Mouse (Mus musculus): Measurements from ENCODE around the gene Fndc11. TPM values are rescaled to one million over a fixed set of nuclear protein-coding genes. Genes with fewer than 3 reads are reported as not detected.
"Not testable (repeated sequence)": the region's sequence is repeated elsewhere in the genome, so short reads cannot be mapped to it uniquely, and the experiment has no call there.

Fndc11 gene
- not detected in 2 replicates for total RNA-seq (2014; fragmentation: Nextera tagmentation)
- not detected in 2 replicates for total RNA-seq (2017)

DNA sequence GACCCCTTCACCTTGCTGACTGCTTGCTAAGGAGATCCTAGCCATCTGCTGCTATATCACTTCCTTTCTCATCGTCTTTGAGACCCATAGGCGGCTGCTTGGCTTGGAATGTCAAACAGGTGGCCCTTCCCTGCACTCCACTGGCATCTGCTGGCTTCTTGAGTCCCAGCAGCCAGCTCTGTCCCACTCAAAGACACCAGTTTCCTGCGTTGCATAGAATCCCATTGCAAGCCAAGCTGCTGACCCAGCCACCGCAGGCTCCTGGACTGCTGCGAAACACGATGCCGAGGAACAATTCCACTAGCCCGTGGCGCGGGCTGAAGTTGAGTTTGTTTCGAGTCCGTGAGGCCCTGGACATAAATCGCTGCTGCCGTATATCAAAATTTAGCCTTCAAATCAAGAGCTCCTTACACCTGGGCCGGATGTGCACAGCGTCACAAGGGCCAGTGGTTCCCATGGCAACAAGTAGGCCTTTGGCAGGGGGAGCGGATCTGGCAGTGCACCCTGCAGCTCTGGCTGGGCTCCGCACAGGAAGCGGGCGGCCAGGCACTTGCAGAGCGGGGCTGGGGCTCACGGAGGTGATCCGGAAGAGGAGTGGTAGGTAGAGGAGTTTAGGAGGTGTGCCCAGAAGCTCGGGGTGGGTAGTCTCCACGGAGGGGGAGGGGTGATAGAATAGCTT lies at the start of gene Fndc11:
Fndc11 (plus strand) TSS at position 476 of the 679 bp plus-strand sequence.
- ATAC-seq (replicated peaks; ENCODE audit: poor library complexity, severe bottlenecking), result peak; percentile 95

DNA sequence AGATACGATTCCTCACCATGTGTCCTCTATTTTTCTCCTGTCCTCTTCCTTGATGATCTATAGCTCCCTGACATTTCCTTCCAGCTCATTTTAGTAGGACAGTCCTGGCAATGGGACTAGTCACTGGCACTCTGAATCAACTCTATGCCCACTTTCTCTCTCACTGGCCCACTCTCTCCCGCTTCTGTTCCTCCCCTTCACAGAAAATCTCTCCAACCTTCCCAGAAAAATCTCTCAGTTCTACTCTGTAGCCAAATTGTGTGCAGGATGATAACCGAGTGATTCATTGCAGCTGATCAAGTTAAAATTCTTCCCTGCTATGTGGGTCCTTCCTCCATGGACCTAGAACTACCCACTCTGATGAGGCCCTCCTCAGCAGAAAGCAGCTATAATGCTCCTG lies 45.2 kb upstream of the Fndc11 start:
- no peak for ATAC-seq (replicated peaks; ENCODE audit: poor library complexity, severe bottlenecking)

DNA sequence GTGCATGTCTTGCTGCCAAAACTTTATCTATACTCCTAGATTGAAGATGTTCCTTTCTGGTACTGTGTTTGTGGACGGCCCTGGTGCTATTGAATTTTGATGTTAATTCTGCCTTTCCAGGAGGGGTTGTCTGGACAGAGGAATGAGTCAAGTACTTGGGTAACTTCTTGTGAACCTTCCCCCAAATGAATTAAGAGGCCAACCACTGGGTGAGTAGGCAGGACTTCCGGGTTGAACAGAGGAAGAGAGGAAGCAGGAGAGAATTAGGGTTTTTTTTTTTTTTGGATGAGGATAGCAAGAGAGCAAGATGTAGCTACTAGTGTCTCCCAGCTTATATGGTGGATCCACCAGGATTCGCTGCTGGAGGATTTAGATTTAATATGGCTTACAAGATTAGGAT lies 41.8 kb upstream of the Fndc11 start:
- ATAC-seq (replicated peaks; ENCODE audit: poor library complexity, severe bottlenecking), result no peak

DNA sequence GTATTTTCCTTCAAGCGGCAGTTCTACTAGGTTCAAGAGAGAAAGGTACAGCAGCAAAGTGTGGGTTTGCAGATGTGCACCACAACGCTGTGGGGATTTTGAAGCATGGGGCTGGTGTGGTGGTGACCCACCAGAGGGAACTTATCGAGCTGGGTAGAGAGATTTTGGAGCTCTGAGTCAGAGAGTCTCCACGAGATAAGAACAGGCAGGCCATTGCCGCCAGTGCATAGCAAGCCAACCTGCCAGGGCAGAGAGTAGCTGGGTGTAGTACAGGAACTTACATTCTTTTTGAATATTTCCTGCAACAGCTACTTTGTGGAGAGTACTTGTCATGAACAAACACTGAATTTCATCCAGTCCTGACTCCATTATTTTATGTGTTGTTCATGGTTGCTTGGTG lies 41.3 kb upstream of the Fndc11 start:
- no peak for ATAC-seq (replicated peaks; ENCODE audit: poor library complexity, severe bottlenecking)

DNA sequence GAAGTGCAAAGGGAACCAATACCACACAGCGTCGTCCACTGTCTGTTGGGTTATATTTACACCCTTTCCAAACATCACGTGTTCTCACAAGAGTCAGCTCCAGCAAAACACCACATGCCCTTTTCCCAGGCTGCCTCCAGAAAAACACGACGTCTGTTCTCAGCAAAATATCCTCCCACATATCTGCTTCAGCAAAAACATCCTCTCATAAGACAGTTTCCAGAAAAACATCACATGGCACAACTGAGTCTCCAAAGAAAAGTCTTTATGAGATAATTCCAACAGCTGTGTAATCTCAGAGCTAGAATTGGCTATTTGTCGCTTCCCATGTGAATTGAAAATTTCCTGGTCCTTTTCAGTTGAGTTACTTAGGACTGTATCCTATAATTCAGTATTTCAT lies 38.9 kb upstream of the Fndc11 start:
- no peak for ATAC-seq (replicated peaks; ENCODE audit: poor library complexity, severe bottlenecking)

DNA sequence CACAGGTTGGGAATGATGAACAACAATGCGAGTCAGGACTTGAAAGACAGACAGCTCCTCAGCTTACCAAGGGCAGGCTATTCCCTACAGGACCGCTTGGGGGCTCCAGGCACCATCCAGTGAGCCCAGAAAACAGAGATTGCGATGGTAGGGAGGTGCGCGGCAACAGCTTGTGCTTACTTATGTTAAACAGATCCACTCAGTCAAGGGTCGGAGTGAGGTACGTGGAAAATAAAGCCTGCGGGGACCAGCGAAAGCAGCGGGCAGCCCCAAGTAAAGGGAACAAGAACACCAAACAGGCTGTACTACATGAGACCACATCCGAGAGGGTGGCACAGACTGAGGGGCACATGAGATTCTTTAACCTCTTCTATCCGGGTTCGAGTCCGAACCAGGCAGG lies 33.2 kb upstream of the Fndc11 start:
- ATAC-seq (replicated peaks; ENCODE audit: poor library complexity, severe bottlenecking), result peak; percentile 75

DNA sequence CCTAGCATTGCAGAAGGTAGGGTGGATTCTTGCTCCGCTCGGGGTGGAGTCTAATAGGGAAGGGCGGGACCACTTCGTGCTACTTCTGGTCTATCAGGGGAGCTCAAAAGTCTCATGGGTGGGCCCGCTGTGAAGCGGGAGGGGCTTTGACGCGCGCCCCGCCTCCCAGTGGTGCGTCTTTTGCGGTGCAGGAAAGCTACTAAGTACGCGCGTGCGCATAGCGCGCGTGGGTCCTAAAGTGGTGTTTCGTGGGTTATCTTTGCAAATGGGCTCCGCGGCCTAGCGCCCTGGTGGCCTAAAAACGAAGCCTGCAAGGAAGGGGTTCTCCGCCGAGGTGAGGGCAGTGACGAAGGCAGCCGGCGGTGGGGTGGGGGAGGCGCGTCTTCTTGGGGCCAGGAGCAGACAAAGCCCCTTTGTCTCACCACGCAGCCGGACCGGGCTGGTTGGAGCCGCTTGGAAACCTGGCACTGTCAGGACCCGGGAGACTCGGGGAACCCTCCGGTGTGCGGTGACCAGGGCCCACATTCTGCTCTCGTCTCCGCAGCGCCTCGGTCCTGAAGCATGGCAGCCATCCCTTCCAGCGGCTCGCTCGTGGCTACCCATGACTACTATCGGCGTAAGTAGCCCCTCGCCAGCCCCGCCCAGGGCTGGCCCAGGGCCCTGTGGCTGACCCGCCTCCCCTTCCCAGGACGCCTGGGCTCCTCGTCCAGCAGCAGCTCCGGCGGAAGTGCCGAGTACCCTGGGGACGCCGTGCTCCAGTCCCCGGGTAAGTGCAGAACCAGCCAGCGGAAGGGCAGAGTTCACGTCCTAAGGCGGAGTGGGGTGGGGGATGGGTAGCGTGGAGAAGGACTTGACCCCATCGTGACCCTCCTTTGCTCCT lies 32.5 kb upstream of the Fndc11 start, which contains the start of gene Ppdpf:
Ppdpf (plus strand) TSS at position 127 of the 880 bp plus-strand sequence.
- ATAC-seq (replicated peaks; ENCODE audit: poor library complexity, severe bottlenecking), result peak; percentile 86

DNA sequence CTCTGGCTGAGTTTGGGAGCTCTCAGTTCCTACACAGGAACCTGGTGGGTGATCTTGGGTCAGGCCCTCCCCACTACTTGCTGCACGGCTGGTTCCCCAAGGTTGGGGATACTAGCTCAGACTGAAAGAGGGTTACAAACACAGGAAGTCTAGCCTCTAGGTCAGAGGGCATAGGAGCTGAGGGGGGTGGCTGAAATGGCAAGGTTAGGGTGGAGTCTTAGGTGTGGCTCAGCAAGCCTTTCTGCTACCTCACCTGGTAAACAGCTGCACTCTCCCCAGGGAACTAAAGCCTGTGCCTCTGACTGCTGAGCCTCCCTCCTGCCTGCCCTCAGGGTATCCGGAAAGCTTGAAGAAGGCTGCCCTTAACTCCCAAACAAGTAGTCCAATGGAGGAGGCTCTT lies 31.1 kb upstream of the Fndc11 start:
- no peak for ATAC-seq (replicated peaks; ENCODE audit: poor library complexity, severe bottlenecking)

DNA sequence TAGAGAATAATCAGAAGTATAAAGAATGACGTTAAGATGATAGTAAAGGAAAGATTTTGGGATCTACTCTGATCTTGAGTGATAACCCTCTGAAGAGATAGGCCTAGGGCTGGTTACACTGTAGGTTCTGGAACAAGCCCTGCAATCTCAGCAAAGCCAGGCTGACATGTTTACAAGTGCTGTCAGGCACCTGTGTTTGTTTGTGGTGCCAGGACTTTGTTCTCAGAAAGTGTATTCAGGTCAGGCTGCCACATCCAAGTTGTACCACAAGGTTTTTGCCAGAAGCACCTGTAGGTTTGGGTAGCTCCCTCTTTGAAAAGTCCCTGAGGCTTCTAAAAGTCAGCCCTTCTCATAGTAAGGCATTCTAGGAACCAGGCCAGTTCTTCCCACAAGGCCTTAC lies 30.5 kb upstream of the Fndc11 start:
- no peak for ATAC-seq (replicated peaks; ENCODE audit: poor library complexity, severe bottlenecking)

DNA sequence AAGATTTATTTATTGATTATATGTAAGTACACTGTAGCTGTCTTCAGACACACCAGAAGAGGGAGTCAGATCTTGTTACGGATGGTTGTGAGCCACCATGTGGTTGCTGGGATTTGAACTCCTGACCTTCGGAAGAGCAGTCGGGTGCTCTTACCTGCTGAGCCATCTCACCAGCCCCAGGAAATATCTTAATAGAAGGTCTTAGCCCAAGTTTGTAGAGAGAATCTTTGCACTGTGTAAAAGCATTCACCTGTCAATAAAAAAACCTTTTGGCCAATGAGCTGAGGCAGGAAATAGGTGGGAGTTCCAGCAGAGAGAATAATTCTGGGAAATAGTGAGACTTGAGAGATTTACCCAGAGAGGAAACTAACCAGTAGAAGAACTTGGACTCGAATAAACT lies 28.4 kb upstream of the Fndc11 start:
- not testable (repeated sequence) for ATAC-seq (replicated peaks; ENCODE audit: poor library complexity, severe bottlenecking)

DNA sequence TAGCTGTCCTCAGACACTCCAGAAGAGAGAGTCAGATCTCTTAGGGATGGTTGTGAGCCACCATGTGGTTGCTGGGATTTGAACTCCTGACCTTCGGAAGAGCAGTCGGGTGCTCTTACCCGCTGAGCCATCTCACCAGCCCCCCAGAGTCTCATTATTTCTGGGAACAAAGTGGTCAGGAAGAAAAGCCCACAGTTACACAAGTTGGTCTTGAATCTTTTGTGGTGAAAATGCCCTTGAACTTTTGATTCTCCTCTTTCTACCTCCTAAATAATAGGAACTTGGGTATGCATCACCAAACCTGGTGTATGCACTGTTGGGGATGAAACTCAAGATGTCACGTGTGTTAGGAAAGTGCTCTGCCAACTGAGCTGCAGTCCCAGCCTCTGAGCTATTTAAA lies 27.9 kb upstream of the Fndc11 start:
- ATAC-seq (replicated peaks; ENCODE audit: poor library complexity, severe bottlenecking), result no peak

DNA sequence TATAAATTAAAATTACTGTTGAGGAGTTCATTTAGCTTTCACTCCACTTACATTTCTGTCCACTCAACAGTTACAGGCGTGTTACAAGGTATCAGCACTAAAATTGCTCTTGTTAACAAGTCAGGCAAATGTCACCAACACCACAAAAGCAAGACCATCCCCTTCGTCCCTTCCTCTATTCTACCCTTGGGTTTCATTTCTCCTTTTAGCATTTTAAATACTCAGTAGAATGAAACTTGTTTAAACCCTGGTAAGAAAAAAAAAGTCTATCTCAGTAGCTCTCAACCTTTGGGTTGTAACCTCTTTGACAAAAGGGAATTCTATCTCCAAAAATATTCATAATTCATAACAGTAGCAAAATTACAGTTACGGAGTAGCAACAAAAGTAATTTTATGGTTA lies 26.8 kb upstream of the Fndc11 start:
- ATAC-seq (replicated peaks; ENCODE audit: poor library complexity, severe bottlenecking), result peak; percentile 83

DNA sequence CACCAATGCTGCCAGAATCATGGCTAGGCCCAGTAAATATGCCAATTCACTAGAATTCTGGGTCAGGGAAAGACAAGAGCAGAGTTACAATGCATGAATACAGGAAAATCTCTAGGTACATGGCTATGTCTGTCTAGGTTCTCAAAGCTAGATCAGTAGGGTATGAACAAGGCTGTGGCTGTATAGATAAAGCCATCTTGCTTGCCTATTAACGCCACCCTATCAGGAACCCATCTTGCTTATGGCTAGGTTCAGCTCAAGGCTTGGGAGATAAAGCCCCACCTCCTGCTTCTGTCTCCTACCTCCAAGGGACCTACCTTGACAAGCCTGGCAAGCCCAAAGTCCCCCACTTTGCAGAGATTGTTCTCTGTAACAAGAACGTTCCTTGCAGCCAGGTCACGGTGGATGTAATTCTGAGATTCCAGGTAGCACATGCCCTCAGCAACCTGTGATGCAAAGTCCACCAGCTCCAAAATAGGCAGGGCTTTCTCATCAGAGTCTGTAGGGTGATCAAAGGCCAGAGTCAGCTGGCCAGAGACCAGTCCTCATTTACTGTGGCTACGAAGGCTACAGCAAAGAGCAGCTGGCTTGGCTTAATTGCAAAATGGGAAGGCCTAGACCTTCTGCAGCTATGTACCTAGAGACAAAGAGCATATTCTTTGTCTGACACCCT lies 23.0 kb upstream of the Fndc11 start:
- ATAC-seq (replicated peaks; ENCODE audit: poor library complexity, severe bottlenecking), result no peak

DNA sequence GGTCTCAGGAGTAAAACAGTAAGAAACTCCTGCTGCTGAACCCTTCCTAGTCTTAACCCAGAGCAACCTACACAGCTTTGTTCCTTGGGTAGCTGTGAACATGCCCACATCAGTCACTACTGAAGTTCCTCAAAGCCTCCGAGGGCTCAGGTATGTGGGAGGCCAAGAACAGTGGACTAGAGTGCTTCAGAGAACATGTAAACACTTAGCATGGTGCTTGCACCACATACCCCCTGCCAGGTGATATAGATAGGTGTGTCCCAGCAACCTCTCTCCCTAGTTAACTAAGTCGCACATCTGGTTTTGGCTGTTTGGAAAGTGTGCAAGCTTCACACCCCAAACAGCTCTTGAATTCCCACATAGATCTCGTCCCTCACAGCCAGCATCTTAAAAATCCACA lies 18.2 kb upstream of the Fndc11 start:
- ATAC-seq (replicated peaks; ENCODE audit: poor library complexity, severe bottlenecking), result no peak

DNA sequence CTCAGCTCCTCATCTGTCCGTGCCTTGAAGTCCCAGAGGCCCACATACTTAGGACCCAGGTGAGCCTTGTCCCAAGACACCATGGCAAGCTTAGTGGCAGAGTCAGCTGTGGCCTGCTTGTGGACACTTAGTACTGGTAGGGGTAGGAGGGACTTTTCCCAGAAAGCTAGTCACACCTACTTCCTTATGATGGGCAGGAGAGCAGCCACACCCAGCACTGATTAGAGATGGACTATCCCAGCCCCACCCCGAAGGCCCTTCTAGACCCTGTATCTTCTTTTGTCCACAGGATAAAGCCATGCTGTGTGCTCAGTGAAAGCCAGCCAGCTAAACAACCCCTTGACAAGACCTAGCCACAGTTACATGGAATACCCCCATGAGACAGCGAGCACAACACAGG lies 17.4 kb upstream of the Fndc11 start, which contains the start of gene Ptk6:
Ptk6 (minus strand) TSS at position 368 of the 400 bp plus-strand sequence.
- no peak for ATAC-seq (replicated peaks; ENCODE audit: poor library complexity, severe bottlenecking)

DNA sequence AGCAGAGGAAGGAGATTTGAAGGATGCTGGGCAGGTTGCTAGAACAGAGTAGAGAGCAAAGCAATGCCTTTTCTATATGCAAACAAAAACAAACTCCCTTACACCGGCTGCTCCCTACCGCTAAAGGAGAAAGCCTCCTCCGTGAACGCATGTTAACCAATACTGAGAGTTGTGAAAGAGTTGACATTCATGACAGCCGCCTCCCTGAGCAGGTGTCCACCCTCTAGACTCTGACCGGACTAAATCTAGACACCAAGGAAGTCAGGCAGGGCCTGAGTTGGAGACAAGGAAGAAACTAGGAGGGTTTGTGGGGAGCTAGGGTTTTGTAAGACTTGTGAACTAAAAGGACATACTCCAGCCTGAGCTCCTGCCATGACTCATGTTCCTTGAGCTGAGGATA lies 16.9 kb upstream of the Fndc11 start:
- 0 out of 2 replicates have a peak, but pooled peaks have one; percentile 15 for ATAC-seq (replicated peaks; ENCODE audit: poor library complexity, severe bottlenecking)

DNA sequence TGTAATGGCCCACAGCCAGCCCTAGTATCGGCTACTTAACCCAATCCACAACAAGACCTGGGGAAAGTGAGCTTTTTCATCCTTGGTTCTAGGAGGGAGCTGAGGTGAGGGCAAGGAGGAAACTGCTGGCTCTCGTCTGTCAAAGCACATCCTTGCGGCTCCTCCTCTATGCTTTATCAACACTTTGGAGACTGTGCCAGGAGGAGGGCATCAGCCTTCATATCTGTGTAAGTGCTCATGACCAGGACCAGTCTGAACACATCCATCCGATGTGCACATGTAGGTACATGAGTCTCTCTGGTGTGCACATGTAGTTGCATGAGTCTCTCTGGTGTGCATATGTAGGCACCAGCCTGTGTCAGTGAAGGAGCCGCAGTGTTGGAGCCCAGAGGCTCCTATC lies 14.1 kb upstream of the Fndc11 start:
- no peak for ATAC-seq (replicated peaks; ENCODE audit: poor library complexity, severe bottlenecking)

DNA sequence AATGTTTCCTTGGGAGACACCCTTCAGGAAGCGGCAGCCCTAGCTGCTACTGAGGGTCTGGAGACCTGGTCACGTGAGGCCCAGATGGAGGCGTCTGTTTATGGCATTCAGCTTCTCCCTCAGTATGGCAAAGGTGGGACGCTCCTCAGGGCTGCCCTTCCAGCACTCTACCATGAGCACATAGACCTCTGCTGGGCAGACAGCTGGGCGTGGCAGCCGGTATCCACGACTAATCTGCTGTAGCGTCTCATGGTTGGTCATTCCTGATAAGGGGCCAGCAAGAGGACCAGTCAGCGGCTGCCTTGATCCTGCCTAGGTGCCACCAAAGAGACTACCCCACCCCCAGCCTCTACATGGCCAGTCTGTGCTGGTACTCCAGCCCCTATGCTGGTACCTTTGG lies 13.7 kb upstream of the Fndc11 start:
- no peak for ATAC-seq (replicated peaks; ENCODE audit: poor library complexity, severe bottlenecking)

DNA sequence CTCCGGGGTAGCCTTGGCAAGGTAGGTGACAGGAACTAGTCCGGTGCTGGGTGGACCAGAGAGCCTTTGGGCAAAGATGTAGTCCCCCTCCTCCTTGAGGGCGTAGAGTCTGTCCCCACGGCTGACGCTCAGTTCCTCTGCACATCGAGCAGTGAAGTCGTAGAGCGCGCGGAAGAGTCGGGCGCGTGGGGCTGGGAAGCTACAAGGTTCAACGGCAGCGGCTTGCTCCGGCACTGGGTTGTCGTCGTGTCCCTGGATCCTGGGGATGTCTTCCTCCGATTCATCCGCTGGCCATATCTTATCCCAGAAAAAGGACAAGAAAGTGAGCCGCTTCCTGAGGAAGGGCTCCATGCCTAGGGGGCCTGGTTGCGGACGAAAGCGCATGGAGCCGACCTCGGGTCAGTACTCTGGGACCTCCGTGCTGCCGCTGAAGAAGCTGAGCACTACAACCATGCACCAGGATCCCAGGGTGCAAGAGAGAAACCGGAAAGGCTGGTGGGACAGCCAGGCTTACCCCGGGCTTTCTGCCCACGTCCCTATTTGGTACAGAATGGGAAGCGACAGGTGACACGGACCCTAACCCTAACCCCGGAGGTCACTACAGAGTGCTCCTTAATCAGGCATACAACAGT lies 7.3 kb upstream of the Fndc11 start:
- peak; percentile 39 for ATAC-seq (replicated peaks; ENCODE audit: poor library complexity, severe bottlenecking)

DNA sequence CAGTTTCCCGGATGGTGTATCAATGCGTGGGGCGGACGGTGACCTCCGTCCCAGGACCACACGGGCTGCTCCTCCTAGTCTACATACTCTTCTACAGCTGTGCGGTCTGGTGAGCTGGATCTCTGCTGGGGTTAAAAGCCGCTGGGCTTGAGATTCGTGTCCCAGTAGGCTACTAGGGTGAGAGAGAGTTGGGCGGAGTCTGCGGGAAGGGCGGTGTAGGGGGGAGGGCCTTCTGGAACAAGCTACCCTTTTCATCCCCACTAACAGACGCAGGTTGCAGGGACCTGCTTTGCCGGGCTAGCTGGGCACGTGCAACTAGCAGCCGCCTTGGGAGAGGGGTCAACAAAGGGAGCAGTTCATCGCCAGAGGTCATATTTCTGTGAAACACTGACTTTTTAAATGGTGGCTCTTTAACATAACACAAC lies 6.8 kb upstream of the Fndc11 start, which contains the start of gene Srms:
Srms (minus strand) TSS at position 165 of the 425 bp plus-strand sequence.
- ATAC-seq (replicated peaks; ENCODE audit: poor library complexity, severe bottlenecking), result peak; percentile 87

Measured in granulocyte monocyte progenitor cell, adult 5-6 weeks (primary cell).